Mouse (Mus musculus) embryonic facial prominence, embryonic 14.5 days (tissue): ENCODE data around the gene P2rx6. TPM values are rescaled to one million over a fixed set of nuclear protein-coding genes. Genes with fewer than 3 reads are reported as not detected.
"Not testable (repeated sequence)": the region's sequence is repeated elsewhere in the genome, so short reads cannot be mapped to it uniquely, and the experiment has no call there.

Experiments used
- ATAC-seq: fragments of 200-750 bp; cut with Nextera tagmentation; 2 replicates; pipeline ENCODE4 v1.8.0; 2017; ENCODE audit warnings: low read depth, moderate number of reproducible peaks, moderate TSS enrichment
- DNase-seq: peaks from one replicate; pipeline ENCODE4 v3.0.0-alpha.2; 2015; ENCODE audit warnings: low spot score
- H3K27ac ChIP-seq: fragments of 300-500 bp; sonication (generic); replicated peaks from 2 replicates; pipeline ENCODE4 v1.5.1; 2014; ENCODE audit warnings: low read depth, mild to moderate bottlenecking, low read length, moderate library complexity
- H3K27me3 ChIP-seq: fragments of 300-500 bp; sonication (generic); replicated peaks from 2 replicates; pipeline ENCODE4 v1.6.1; 2014; ENCODE audit warnings: low read length; ENCODE audit not compliant: control insufficient read depth, insufficient read depth
- H3K36me3 ChIP-seq: fragments of 300-500 bp; sonication (generic); 2 replicates; pipeline ENCODE4 v1.6.1; 2014; ENCODE audit warnings: low read length, mixed read lengths; ENCODE audit not compliant: control insufficient read depth, insufficient read depth
- H3K4me1 ChIP-seq: fragments of 300-500 bp; sonication (generic); 2 replicates; pipeline ENCODE4 v1.6.1; 2014; ENCODE audit warnings: antibody characterized with exemption, low read length; ENCODE audit not compliant: control insufficient read depth, insufficient read depth
- H3K4me2 ChIP-seq: fragments of 300-500 bp; sonication (generic); 2 replicates; pipeline ENCODE4 v1.6.1; 2014; ENCODE audit warnings: low read depth, mild to moderate bottlenecking, low read length, moderate library complexity, mixed read lengths
- H3K4me3 ChIP-seq: fragments of 300-500 bp; sonication (generic); 2 replicates; pipeline ENCODE4 v1.5.1; 2014; ENCODE audit warnings: low read depth, mild to moderate bottlenecking, low read length
- H3K9ac ChIP-seq: fragments of 300-500 bp; sonication (generic); 2 replicates; pipeline ENCODE4 v1.6.1; 2014; ENCODE audit warnings: low read depth, mild to moderate bottlenecking, low read length, moderate library complexity, mixed read lengths
- H3K9me3 ChIP-seq: fragments of 300-500 bp; sonication (generic); 2 replicates; pipeline ENCODE4 v1.6.1; 2016; ENCODE audit warnings: low read length; ENCODE audit not compliant: control insufficient read depth
- WGBS: fragments of 180-500 bp; shearing (Covaris S2); extraction: QIAGEN DNeasy Blood & Tissue Kit; methylation state at CpG from one replicate; pipeline ENCODE4 v1.1.7; 2014; 5-methylcytosine and 5-hydroxymethylcytosine counted together
- polyA plus RNA-seq: library from polyadenylated mRNA; unstranded; fragments of >200 nt; fragmentation: Nextera tagmentation; extraction: Ambion mirVana; gene quantifications from 2 replicates; pipeline ENCODE4 v1.2.1, GENCODE M21; 2014

The P2rx6 gene
- polyA plus RNA-seq, 1 experiment from 2014 or later: 1.5 TPM

DNA sequence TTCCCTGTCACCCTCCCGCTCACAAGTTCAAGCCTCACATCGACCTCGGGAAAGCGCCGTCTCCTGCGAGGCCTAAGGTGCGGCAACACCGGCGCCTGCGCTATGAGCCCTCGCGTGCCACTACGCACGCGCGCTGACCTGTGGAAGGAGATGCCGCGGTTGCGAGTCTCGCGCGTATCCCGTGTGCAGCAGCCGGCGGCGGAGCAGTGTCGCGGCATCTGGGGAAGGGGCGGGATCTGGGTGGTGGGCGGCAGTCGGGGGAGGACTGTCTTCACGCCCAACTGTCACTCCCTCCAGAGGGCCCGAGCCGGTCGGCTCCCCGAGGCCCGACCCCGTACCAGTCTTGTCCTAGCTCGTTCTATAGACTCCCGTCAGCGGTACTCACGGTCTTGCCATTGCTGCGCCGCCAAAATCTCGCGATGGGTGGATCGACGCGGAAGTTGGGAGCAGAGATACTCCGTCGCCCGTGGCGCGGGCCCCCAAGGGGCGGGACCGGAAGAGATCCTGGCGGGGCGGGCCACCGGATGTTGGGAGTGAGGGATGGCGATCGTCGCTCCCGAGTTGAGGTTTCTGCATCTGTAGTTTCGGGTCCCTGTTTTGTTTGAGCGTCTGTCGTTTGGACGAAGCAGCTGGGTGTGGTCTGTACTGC lies 30.9 kb upstream of the P2rx6 start, which contains the start of gene Thap7:
Gene Thap7, minus strand, starts transcription at position 497 of the 649 bp plus-strand sequence.
- H3K9ac ChIP-seq: peak within 1 kb of the TSS; percentile 82
- peak; percentile 96 for ATAC-seq
- under 1% methylated on average over 52 of the region's 67 CpGs for WGBS
- peaks cover 38% of the 10 kb centered on the region for H3K36me3 ChIP-seq
- no peaks in the 10 kb centered on the region for H3K27me3 ChIP-seq
- H3K9me3 ChIP-seq: no peaks in the 10 kb centered on the region
- H3K4me3 ChIP-seq: peak within 1 kb of the TSS; percentile 65
- peak within 1 kb of the TSS; percentile 70 for H3K4me2 ChIP-seq
- peak within 1 kb of the TSS; percentile 97 for H3K27ac ChIP-seq
- H3K4me1 ChIP-seq: peaks cover 11% of the 10 kb centered on the region; the same call in 1 of the 2 replicates
- peak; percentile 99 for DNase-seq

DNA sequence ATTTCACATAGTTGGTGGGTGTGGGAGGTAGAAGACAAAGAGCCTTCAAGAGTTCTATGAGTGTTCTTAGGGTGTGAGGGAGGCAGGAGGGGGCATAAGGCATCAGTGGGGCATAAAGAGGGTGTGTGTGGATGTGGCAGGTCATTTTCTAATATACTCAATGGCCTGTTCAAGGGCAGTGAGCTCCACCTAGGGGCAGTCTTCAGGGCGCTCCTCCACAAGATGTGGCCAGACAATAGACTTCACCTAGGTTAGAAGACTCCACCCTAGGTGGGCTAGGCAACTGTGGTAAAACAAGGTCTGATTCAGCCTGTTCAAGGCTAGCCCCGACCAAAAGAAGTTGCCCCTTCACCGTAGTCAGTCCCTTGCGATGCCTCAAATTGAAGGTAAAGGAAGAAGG lies 29.4 kb upstream of the P2rx6 start:
- no peak overlapping the region for H3K4me3 ChIP-seq
- DNase-seq: peak; percentile 14

DNA sequence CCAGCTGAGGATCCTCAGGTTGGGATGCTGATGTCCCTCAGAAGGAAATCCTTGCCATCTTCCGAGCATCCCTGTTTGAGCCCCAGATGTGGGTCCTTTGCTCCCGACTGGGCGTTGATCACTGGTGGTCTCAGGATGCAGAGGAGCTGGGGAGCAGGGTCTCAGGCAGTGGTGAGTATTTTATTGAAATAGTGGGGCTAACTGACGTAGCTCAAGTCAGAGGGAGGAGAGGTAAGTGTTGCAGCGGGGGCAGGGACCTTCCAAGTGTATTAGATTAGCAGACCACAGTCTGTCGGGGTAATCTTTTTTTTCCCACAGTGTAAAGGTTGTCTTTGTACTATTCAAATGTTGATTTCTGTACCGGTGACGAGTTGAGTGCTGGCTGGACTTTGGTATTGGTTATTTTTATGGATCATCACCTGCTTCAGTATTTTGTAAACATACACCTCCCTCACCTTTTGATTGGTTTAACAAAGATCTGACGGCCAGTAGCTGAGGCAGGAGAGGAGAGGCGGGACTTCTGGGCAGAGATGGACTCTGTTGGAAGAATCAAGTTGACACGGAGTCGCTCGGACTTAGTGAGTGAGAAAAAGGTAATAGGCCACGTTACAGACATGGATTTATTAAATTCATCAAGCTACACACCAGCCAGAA lies 28.9 kb upstream of the P2rx6 start:
- Histone ChIP-seq H3K4me2 (no peak overlapping the region), H3K4me3 (no peak overlapping the region), H3K9ac (no peak overlapping the region), H3K27me3 (no peaks in the 10 kb centered on the region), H3K27ac (no peak overlapping the region), H3K4me1 (peaks cover 11% of the 10 kb centered on the region; the same call in 1 of the 2 replicates), H3K9me3 (no peaks in the 10 kb centered on the region), H3K36me3 (peaks cover 17% of the 10 kb centered on the region)
- 72% methylated on average over 14 of the region's 14 CpGs for WGBS
- no peak for DNase-seq
- ATAC-seq: no peak

More for the DNA sequence above, 29.4 kb upstream of the P2rx6 start:
- Histone ChIP-seq H3K4me1 (peaks cover 11% of the 10 kb centered on the region; the same call in 1 of the 2 replicates), H3K27ac (no peak overlapping the region), H3K4me2 (no peak overlapping the region), H3K9me3 (no peaks in the 10 kb centered on the region), H3K36me3 (peaks cover 23% of the 10 kb centered on the region), H3K27me3 (no peaks in the 10 kb centered on the region), H3K9ac (no peak overlapping the region)
- 70% methylated on average over 4 of the region's 4 CpGs for WGBS
- ATAC-seq: no peak

DNA sequence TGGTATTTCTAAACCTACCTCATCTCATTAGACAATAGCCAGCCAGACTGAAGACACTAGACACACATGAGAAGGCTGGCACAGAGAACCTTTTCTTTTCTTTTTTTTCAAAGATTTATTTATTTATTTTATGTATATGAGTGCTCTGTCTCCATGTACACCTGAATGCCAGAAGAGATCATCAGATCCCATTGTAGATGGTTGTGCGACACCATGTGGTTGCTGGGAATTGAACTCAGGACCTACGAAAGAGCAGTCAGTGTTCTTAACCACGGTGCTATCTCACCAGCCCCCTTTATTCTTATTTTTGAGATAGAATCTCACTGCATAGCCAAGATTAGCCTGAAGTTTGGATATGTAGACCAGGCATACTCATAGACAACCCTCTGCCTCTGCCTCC lies 25.1 kb upstream of the P2rx6 start:
- no peak for DNase-seq
- H3K4me2 ChIP-seq: no peak overlapping the region
- WGBS: 85% methylated on average over 3 of the region's 3 CpGs

DNA sequence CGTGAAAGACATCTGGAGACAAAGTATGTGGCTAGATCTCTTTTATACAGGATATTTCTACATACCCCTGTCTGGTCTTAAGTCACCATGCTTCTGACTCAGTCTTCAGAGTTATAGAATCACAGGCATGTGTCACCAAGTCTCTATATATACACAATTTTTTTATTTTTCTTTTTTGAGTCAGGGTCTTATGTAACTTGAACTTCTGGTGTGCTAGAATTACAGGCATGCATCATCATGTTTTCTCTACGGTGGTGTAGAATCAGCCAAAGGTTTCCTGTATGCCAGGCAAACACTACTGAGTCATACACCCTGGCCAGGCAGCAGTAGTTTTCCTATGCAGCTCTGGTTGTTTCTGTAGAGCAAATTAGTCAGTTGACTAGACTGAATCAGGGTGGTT lies 19.1 kb upstream of the P2rx6 start:
- Histone ChIP-seq H3K9ac (no peak overlapping the region), H3K4me2 (no peak overlapping the region), H3K4me3 (no peak overlapping the region), H3K36me3 (no peaks in the 10 kb centered on the region), H3K27me3 (0 out of 2 replicates have a peak, but pooled peaks cover 3% of the 10 kb centered on the region), H3K9me3 (no peaks in the 10 kb centered on the region), H3K27ac (no peak overlapping the region), H3K4me1 (no peaks in the 10 kb centered on the region)
- DNase-seq: no peak
- ATAC-seq: no peak
- WGBS: 62% methylated on average over 2 of the region's 2 CpGs

More for the DNA sequence above, 25.1 kb upstream of the P2rx6 start:
- peaks cover 3% of the 10 kb centered on the region; the same call in 1 of the 2 replicates for H3K4me1 ChIP-seq
- no peak for ATAC-seq
- 0 out of 2 replicates have a peak, but pooled peaks cover 3% of the 10 kb centered on the region for H3K27me3 ChIP-seq
- H3K9me3 ChIP-seq: no peaks in the 10 kb centered on the region
- no peak overlapping the region for H3K27ac ChIP-seq
- H3K36me3 ChIP-seq: no peaks in the 10 kb centered on the region
- H3K9ac ChIP-seq: no peak overlapping the region
- no peak overlapping the region for H3K4me3 ChIP-seq

DNA sequence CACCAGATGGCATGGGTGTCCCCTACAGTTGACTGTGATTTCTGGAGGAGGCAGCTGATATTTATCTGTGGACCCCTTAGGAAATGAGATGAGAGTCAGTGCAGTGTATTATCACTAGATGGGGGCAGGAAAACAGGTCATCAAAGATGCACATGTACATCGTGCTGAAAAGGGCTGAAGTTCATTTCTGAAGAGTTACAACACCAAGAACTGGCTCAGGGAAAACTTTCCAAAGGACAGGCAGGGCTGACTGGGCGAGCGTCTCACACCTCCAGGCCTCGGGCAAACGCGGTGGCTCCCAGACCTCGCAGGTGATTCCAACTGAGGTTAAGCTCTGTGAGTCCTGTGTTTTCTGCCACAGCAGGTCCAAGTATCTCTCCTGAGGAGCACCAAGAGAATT lies 8.8 kb upstream of the P2rx6 start:
- ATAC-seq: no peak
- no peak overlapping the region for H3K4me3 ChIP-seq
- H3K36me3 ChIP-seq: no peaks in the 10 kb centered on the region
- H3K4me1 ChIP-seq: 0 out of 2 replicates have a peak, but pooled peaks cover 7% of the 10 kb centered on the region
- WGBS: 75% methylated on average over 7 of the region's 7 CpGs
- no peak overlapping the region for H3K27ac ChIP-seq
- H3K4me2 ChIP-seq: no peak overlapping the region
- no peak for DNase-seq
- H3K9ac ChIP-seq: no peak overlapping the region
- H3K9me3 ChIP-seq: no peaks in the 10 kb centered on the region
- H3K27me3 ChIP-seq: no peaks in the 10 kb centered on the region

DNA sequence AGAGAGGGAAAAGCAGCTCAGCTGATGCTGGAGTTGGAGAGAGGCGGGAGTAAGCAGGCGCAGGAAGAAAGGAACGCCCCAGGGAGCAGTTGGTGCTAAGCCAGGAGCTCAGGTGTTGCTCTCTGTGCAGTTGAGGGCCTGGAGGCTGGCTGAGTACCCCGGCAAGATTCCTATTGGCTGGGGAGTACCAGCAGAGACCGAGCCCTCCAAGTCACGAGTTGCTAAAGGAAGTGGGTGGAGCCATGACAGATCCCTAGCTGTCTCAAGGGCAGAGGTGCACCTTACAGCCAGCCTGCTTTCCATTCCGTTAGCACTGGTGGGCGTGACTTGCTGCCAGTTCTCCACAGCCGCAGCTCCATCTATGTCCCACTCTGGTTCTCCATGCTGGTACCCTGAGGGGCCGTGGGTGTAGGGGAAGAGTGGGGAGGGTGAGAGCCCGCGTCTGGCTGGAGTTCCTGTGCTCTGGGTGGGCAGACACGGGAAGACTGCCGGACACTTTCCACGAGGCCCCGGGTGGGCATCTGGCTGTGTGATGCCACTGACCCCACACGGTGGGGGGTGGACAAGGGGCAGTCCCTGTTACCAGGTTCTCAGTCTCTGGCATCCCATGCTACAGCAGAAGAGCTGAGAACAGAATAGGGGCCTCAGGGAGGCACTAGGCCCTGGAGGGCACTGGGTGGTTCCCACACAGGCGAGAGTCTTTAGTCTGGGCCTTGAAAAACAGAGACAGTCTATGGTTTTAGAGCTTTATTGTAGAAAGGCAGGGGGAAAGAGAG lies 7.6 kb upstream of the P2rx6 start:
- peak; percentile 93 for DNase-seq
- no peak overlapping the region for H3K9ac ChIP-seq
- H3K4me3 ChIP-seq: no peak overlapping the region
- H3K9me3 ChIP-seq: no peaks in the 10 kb centered on the region
- H3K36me3 ChIP-seq: no peaks in the 10 kb centered on the region
- 10% methylated on average over 16 of the region's 18 CpGs for WGBS
- H3K27ac ChIP-seq: peak overlapping the region; percentile 28; the same call in 1 of the 2 replicates
- H3K4me2 ChIP-seq: peak overlapping the region; percentile 43
- peak; percentile 96 for ATAC-seq
- peaks cover 16% of the 10 kb centered on the region; the same call in 1 of the 2 replicates for H3K4me1 ChIP-seq
- H3K27me3 ChIP-seq: no peaks in the 10 kb centered on the region

DNA sequence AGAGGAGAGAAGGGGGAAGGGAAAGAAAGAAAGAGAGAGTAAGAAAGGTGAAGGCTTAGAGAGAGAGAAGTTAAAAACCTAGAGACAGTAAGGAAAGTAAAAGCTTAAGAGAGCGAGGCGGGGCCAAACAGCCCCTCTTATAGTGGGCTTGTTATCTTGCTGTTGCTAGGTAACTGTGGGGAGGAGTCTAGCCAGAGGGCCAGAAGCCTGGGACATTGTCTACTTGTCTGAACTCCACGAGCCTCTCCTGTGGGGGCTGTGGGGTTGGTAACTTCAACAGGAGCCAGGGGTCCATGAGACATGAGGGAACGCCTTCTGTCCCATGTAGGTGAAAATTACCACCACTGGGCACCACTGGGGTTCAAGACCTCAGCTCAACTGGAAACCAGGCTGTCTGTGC lies 7.0 kb upstream of the P2rx6 start:
- peaks cover 17% of the 10 kb centered on the region; the same call in 1 of the 2 replicates for H3K4me1 ChIP-seq
- ATAC-seq, DNase-seq, H3K9ac ChIP-seq, H3K36me3 ChIP-seq, H3K9me3 ChIP-seq, H3K27me3 ChIP-seq, H3K4me3 ChIP-seq: not testable (repeated sequence)
- peak overlapping the region; percentile 28; the same call in 1 of the 2 replicates for H3K27ac ChIP-seq
- H3K4me2 ChIP-seq: 0 out of 2 replicates have a peak overlapping the region, but pooled peaks have one; percentile 43
- WGBS: 33% methylated on average over 4 of the region's 4 CpGs
